ENCODE assay signal across 8 mouse cellular contexts in the genomic region with DNA sequence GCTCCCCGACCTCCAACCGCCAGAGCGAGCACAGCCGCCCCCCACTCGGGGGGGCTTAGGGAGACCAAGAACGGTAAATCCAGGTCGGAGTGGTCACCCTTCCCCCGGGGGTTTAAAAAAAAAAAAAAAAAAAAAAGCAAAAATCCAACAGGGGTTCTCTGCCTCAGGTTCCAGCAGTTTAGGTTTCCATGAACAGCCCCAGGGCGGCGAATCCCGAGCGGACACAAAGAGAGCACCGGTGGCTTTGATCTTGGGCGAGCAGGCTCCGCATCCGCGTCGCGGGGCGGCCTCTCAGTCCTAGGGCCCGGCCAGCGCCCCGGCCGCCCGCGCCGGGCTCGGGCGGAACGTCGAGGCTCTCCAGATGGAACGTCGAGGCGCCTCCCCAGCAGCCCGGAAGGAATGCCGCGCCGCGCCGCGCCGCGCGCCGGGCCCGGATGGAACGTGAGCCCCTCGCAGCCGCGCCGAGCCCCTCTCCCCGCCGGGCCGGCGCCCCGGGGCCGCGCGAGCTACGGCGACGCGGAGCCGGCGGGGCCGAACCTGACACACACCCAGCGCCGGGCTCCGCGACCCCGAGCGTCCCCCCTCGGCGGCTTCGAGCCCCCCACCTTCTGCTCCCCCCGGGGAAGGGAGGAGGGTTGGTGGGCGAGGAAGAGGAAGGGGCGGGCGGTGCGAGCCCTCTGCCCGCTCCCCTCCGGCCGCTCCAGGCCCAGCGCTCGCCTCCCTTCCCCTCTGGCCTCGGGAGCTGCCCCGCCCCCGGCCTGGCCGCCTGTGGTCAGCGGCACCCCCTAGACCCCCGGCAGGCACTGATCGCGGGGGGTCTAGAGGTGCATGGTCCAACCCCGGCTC. TPM values are rescaled to one million over a fixed set of nuclear protein-coding genes. Genes with fewer than 3 reads are reported as not detected.
DNase-seq lines count a peak whose midpoint lies in the region; ATAC-seq lines count a peak whose summit lies in the region.

A gene (minus strand): TSS at position 135 of the 846 bp plus-strand sequence.

- under 1% methylated on average over 45 of the region's 94 CpGs for WGBS in forebrain, embryonic 11.5 days
- WGBS in limb, embryonic 10.5 days, result under 1% methylated on average over 87 of the region's 94 CpGs
- under 1% methylated on average over 74 of the region's 94 CpGs for WGBS in midbrain, embryonic 13.5 days

- H3K9ac ChIP-seq in forebrain, embryonic 11.5 days (ENCODE audit: low read length), result peak within 1 kb of the TSS; percentile 99
- peak within 1 kb of the TSS; percentile 99 for H3K9ac ChIP-seq in midbrain, embryonic 13.5 days (replicated peaks)

- intact Hi-C loops in heart, postnatal 36 days (cut with DNase I), result no loop called here

- H3K36me3 ChIP-seq in forebrain, embryonic 11.5 days (ENCODE audit: control insufficient read depth, insufficient read depth, low read length), result no peaks in the 10 kb centered on the region
- H3K36me3 ChIP-seq in limb, embryonic 10.5 days, result peaks cover 31% of the 10 kb centered on the region
- H3K36me3 ChIP-seq in midbrain, embryonic 13.5 days, result peaks cover 3% of the 10 kb centered on the region

- H3K4me3 ChIP-seq in forebrain, embryonic 11.5 days (ENCODE audit: low read depth, low read length), result peak within 1 kb of the TSS; percentile 99
- H3K4me3 ChIP-seq in limb, embryonic 10.5 days, result peak within 1 kb of the TSS; percentile 99
- H3K4me3 ChIP-seq in midbrain, embryonic 13.5 days (replicated peaks), result peak within 1 kb of the TSS; percentile 100

- peak; percentile 42 to 69 for DNase-seq in kidney, postnatal 25 days
- DNase-seq in kidney, adult 11 months, result no peak
- peak; percentile 36 for DNase-seq in R1 (ENCODE audit: low read depth, low spot score)
- DNase-seq in forebrain, embryonic 11.5 days (ENCODE audit: low spot score), result no peak
- peak in 1 of 2 experiments; percentile 52 for DNase-seq in heart, postnatal 36 days
- DNase-seq in limb, embryonic 10.5 days (ENCODE audit: low spot score), result no peak
- DNase-seq in ovary, postnatal 36 days (ENCODE audit: low spot score), result no peak

- H3K27ac ChIP-seq in forebrain, embryonic 11.5 days (ENCODE audit: low read depth, low read length), result peak within 1 kb of the TSS; percentile 95
- peak within 1 kb of the TSS; percentile 98 for H3K27ac ChIP-seq in limb, embryonic 10.5 days
- peak within 1 kb of the TSS; percentile 99 for H3K27ac ChIP-seq in midbrain, embryonic 13.5 days

- H3K4me2 ChIP-seq in forebrain, embryonic 11.5 days (ENCODE audit: low read depth, low read length, severe bottlenecking), result peak within 1 kb of the TSS; percentile 98
- peak within 1 kb of the TSS; percentile 100 for H3K4me2 ChIP-seq in midbrain, embryonic 13.5 days (replicated peaks)

- no peaks in the 10 kb centered on the region for H3K27me3 ChIP-seq in forebrain, embryonic 11.5 days (ENCODE audit: control insufficient read depth, insufficient read depth, low read length)
- H3K27me3 ChIP-seq in limb, embryonic 10.5 days (ENCODE audit: low read depth, poor library complexity, severe bottlenecking), result no peaks in the 10 kb centered on the region
- no peaks in the 10 kb centered on the region for H3K27me3 ChIP-seq in midbrain, embryonic 13.5 days

- ATAC-seq in forebrain, embryonic 11.5 days (replicated peaks; ENCODE audit: low FRiP score), result peak; percentile 68
- ATAC-seq in midbrain, embryonic 13.5 days, result peak; percentile 66

- H3K9me3 ChIP-seq in forebrain, embryonic 11.5 days (ENCODE audit: control insufficient read depth, low read length), result no peaks in the 10 kb centered on the region
- no peaks in the 10 kb centered on the region for H3K9me3 ChIP-seq in limb, embryonic 10.5 days (replicated peaks)
- no peaks in the 10 kb centered on the region for H3K9me3 ChIP-seq in midbrain, embryonic 13.5 days

- peaks cover 24% of the 10 kb centered on the region for H3K4me1 ChIP-seq in forebrain, embryonic 11.5 days (replicated peaks; ENCODE audit: control insufficient read depth, insufficient read depth, low read length)
- peaks cover 39% of the 10 kb centered on the region for H3K4me1 ChIP-seq in limb, embryonic 10.5 days
- peaks cover 50% of the 10 kb centered on the region for H3K4me1 ChIP-seq in midbrain, embryonic 13.5 days (replicated peaks)

RNA-seq across cellular contexts. Expression of the gene that starts here (rescaled TPM):
- polyA plus RNA-seq in forebrain, embryonic 11.5 days (2014; fragmentation: Nextera tagmentation; extraction: Ambion mirVana), result 20.1 and 20.6 TPM in 2 replicates
- total RNA-seq in heart, postnatal 36 days (2021), result 10 to 100 TPM; 56.9 to 60.3 TPM
- polyA plus RNA-seq in limb, embryonic 10.5 days (2016; fragmentation: Nextera tagmentation; extraction: Ambion mirVana), result 12.6 and 13.6 TPM in 2 replicates
- polyA plus RNA-seq in midbrain, embryonic 13.5 days (2015; fragmentation: Nextera tagmentation; extraction: Ambion mirVana), result 13.1 and 13.9 TPM in 2 replicates

Comparison
In these comparisons a context has a peak if more than half of its experiments do, and no peak if none do; other contexts are left out.
1. DNase-seq: peak in kidney, postnatal 25 days (2 of 2) and R1 (single experiment); none in kidney, adult 11 months (single experiment), forebrain, embryonic 11.5 days (single experiment), limb, embryonic 10.5 days (single experiment) and ovary, postnatal 36 days (single experiment).
2. Peak in every context shown above with its lines, with median percentiles within 50 percentile points of each other: H3K27ac ChIP-seq and H3K4me3 ChIP-seq.